Mouse (Mus musculus) spleen, adult 2 months (tissue): ENCODE results near the gene Kcnk7. TPM values are rescaled to one million over a fixed set of nuclear protein-coding genes. Genes with fewer than 3 reads are reported as not detected.

Source experiments
- DNase-seq, 2 experiments: peaks; one replicate each; pipeline versions ENCODE4 v3.0.0 to v3.0.0-alpha.2; 2012 to 2021; ENCODE audit warnings: low spot score in 2 of 2, low read depth in 1 of 2
- H3K27ac ChIP-seq: fragments of 200-500 bp; 2 replicates; pipeline ENCODE4 v1.5.1; 2012; ENCODE audit warnings: low read length, inconsistent platforms; ENCODE audit not compliant: insufficient read depth
- H3K27me3 ChIP-seq: fragments of 200-500 bp; 2 replicates; pipeline ENCODE4 v1.6.1; 2012; ENCODE audit warnings: mild to moderate bottlenecking, moderate library complexity, low read length, inconsistent platforms; ENCODE audit not compliant: control insufficient read depth, insufficient read depth
- H3K36me3 ChIP-seq: fragments of 200-500 bp; 2 replicates; pipeline ENCODE4 v1.6.1; 2012; ENCODE audit warnings: mild to moderate bottlenecking, low read length, inconsistent platforms; ENCODE audit not compliant: control insufficient read depth, insufficient read depth
- H3K4me1 ChIP-seq: fragments of 200-500 bp; 2 replicates; pipeline ENCODE4 v1.6.1; 2011; ENCODE audit warnings: inconsistent platforms; ENCODE audit not compliant: control insufficient read depth, insufficient read depth, insufficient read length
- H3K4me3 ChIP-seq: fragments of 200-500 bp; 2 replicates; pipeline ENCODE4 v1.5.1; 2011; ENCODE audit warnings: mild to moderate bottlenecking, inconsistent platforms; ENCODE audit not compliant: insufficient read depth, insufficient read length; ENCODE audit errors: extremely low read depth
- CTCF ChIP-seq: fragments of 200-500 bp; IDR thresholded peaks from 2 replicates; pipeline ENCODE4 v1.5.1; 2011; ENCODE audit warnings: mild to moderate bottlenecking, inconsistent platforms; ENCODE audit not compliant: insufficient read depth, insufficient read length, insufficient replicate concordance; ENCODE audit errors: extremely low read depth
- POLR2A ChIP-seq: fragments of 200-500 bp; IDR thresholded peaks from 2 replicates; pipeline ENCODE4 v1.6.1; 2011; ENCODE audit warnings: low read depth, low read length, inconsistent platforms
- WGBS: fragments of 180-500 bp; shearing (Covaris S2); methylation state at CpG from one replicate; pipeline ENCODE4 v1.1.7; 2018; 5-methylcytosine and 5-hydroxymethylcytosine counted together
- polyA plus RNA-seq: library from polyadenylated mRNA; depleted of rRNA; stranded (reverse); fragments of >200 nt; gene quantifications from 2 replicates; pipeline ENCODE4 v1.2.3, GENCODE M21; 2012

Kcnk7 gene
- polyA plus RNA-seq, 1 experiment, result 0.19 TPM

- Histone ChIP-seq H3K36me3 (peaks cover 28% of the 10 kb centered on the region), H3K27me3 (no peaks in the 10 kb centered on the region), H3K27ac (peak overlapping the region; percentile 1; the same call in 1 of the 2 replicates), H3K4me1 (peaks cover 11% of the 10 kb centered on the region; the same call in 1 of the 2 replicates), H3K4me3 (no peak overlapping the region)
- DNase-seq, result no peak
- no peak for TF ChIP-seq POLR2A
- no peak for TF ChIP-seq CTCF
- 88% methylated on average over 15 of the region's 15 CpGs for WGBS
These were observed 38.7 kb upstream of the Kcnk7 start for GRCm38 (mm10) chr19:5665465-5665864.

- peaks cover 31% of the 10 kb centered on the region for H3K36me3 ChIP-seq
- TF ChIP-seq POLR2A (no peak), CTCF (no peak)
- H3K4me3 ChIP-seq, result no peak overlapping the region
- no peaks in the 10 kb centered on the region for H3K27me3 ChIP-seq
- no peak overlapping the region for H3K27ac ChIP-seq
- WGBS, result 96% methylated on average over 18 of the region's 18 CpGs
- peaks cover 7% of the 10 kb centered on the region; the same call in 1 of the 2 replicates for H3K4me1 ChIP-seq
- DNase-seq, result no peak
These were observed 37.8 kb upstream of the Kcnk7 start for GRCm38 (mm10) chr19:5666386-5666785.

- no peaks in the 10 kb centered on the region for H3K27me3 ChIP-seq
- TF ChIP-seq POLR2A (no peak), CTCF (no peak)
- DNase-seq, result no peak
- H3K4me3 ChIP-seq, result no peak overlapping the region
- WGBS, result 91% methylated on average over 4 of the region's 4 CpGs
- peaks cover 47% of the 10 kb centered on the region for H3K36me3 ChIP-seq
- no peak overlapping the region for H3K27ac ChIP-seq
- peaks cover 3% of the 10 kb centered on the region; the same call in 1 of the 2 replicates for H3K4me1 ChIP-seq
These were observed 35.8 kb upstream of the Kcnk7 start for GRCm38 (mm10) chr19:5668372-5668771.

- 92% methylated on average over 4 of the region's 4 CpGs for WGBS
- Histone ChIP-seq H3K27me3 (no peaks in the 10 kb centered on the region), H3K27ac (no peak overlapping the region), H3K4me1 (no peaks in the 10 kb centered on the region), H3K4me3 (no peak overlapping the region), H3K36me3 (peaks cover 75% of the 10 kb centered on the region)
- TF ChIP-seq POLR2A, result no peak
- TF ChIP-seq CTCF, result no peak
- DNase-seq, result no peak
These were observed 23.7 kb upstream of the Kcnk7 start for GRCm38 (mm10) chr19:5680432-5680831.

GRCm38 (mm10) chr19:5684236-5684635, 19.9 kb upstream of the Kcnk7 start:
- Histone ChIP-seq H3K27me3 (no peaks in the 10 kb centered on the region), H3K27ac (no peak overlapping the region), H3K4me3 (no peak overlapping the region), H3K4me1 (peaks cover 10% of the 10 kb centered on the region), H3K36me3 (peaks cover 61% of the 10 kb centered on the region)
- TF ChIP-seq CTCF, result no peak
- TF ChIP-seq POLR2A, result no peak
- WGBS, result 96% methylated on average over 12 of the region's 12 CpGs
- no peak for DNase-seq

- Histone ChIP-seq H3K4me1 (peaks cover 10% of the 10 kb centered on the region), H3K4me3 (no peak overlapping the region), H3K27me3 (no peaks in the 10 kb centered on the region), H3K27ac (no peak overlapping the region), H3K36me3 (peaks cover 55% of the 10 kb centered on the region)
- WGBS, result 94% methylated on average over 13 of the region's 13 CpGs
- TF ChIP-seq POLR2A, result no peak
- TF ChIP-seq CTCF, result no peak
- DNase-seq, result no peak
These were observed 19.2 kb upstream of the Kcnk7 start for GRCm38 (mm10) chr19:5684985-5685384.

- H3K27me3 ChIP-seq, result no peaks in the 10 kb centered on the region
- H3K4me1 ChIP-seq, result peaks cover 11% of the 10 kb centered on the region
- 96% methylated on average over 19 of the region's 19 CpGs for WGBS
- H3K4me3 ChIP-seq, result no peak overlapping the region
- no peak for DNase-seq
- H3K36me3 ChIP-seq, result peaks cover 51% of the 10 kb centered on the region
- no peak overlapping the region for H3K27ac ChIP-seq
- TF ChIP-seq CTCF (no peak), POLR2A (no peak)
These were observed 18.7 kb upstream of the Kcnk7 start for GRCm38 (mm10) chr19:5685431-5685830.
